Mouse (Mus musculus) MEL (cell line): ENCODE results near the gene Prr23a2.

Experiments used
- BHLHE40 ChIP-seq: IDR thresholded peaks from 2 replicates; pipeline ENCODE4 v1.6.1; 2012; ENCODE audit warnings: low read depth, mild to moderate bottlenecking, inconsistent platforms, low read length, improper control_type of control experiment, borderline replicate concordance
- CHD1 ChIP-seq: IDR thresholded peaks from 2 replicates; pipeline ENCODE4 v1.6.1; 2012; ENCODE audit warnings: low read depth, mild to moderate bottlenecking, inconsistent platforms, low read length, improper control_type of control experiment
- CTCF ChIP-seq, 3 experiments: IDR thresholded peaks in 2 of 3; conservative IDR thresholded peaks in 1 of 3; 2 replicates each; pipeline ENCODE4 v1.5.1; 2011 to 2012; ENCODE audit warnings: low read length in 3 of 3, low read depth in 2 of 3, mild to moderate bottlenecking in 2 of 3, improper control_type of control experiment in 1 of 3, inconsistent platforms in 1 of 3, mixed read lengths in 1 of 3, moderate library complexity in 1 of 3; ENCODE audit not compliant: control insufficient read depth in 1 of 3, insufficient read depth in 1 of 3, poor library complexity in 1 of 3, severe bottlenecking in 1 of 3
- ETS1 ChIP-seq: IDR thresholded peaks from 2 replicates; pipeline ENCODE4 v1.6.1; 2012; ENCODE audit warnings: low read depth, mild to moderate bottlenecking, inconsistent platforms, low read length, improper control_type of control experiment, moderate library complexity
- KAT2A ChIP-seq: conservative IDR thresholded peaks from 2 replicates; pipeline ENCODE4 v1.6.1; 2012; ENCODE audit warnings: low read depth, low read length, improper control_type of control experiment, inconsistent platforms
- MXI1 ChIP-seq: IDR thresholded peaks from 2 replicates; pipeline ENCODE4 v1.6.1; 2011; ENCODE audit warnings: mild to moderate bottlenecking, low read depth, low read length, improper control_type of control experiment
- NELFE ChIP-seq: IDR thresholded peaks from 2 replicates; pipeline ENCODE4 v1.6.1; 2011; ENCODE audit warnings: low read depth, low read length, improper control_type of control experiment
- POLR2A ChIP-seq, 2 experiments: IDR thresholded peaks; 2 replicates each; pipeline ENCODE4 v1.6.1; 2011 to 2012; ENCODE audit warnings: low read length in 2 of 2, mild to moderate bottlenecking in 2 of 2, control low read depth in 1 of 2, improper control_type of control experiment in 1 of 2, low read depth in 1 of 2, moderate library complexity in 1 of 2; ENCODE audit not compliant: control insufficient read depth in 1 of 2, insufficient read depth in 1 of 2, poor library complexity in 1 of 2
- RCOR1 ChIP-seq: IDR thresholded peaks from 2 replicates; pipeline ENCODE4 v1.6.1; 2012; ENCODE audit warnings: low read depth, mild to moderate bottlenecking, inconsistent platforms, low read length, improper control_type of control experiment
- SIN3A ChIP-seq: IDR thresholded peaks from 2 replicates; pipeline ENCODE4 v1.6.1; 2012; ENCODE audit warnings: low read length, improper control_type of control experiment, inconsistent platforms
- USF2 ChIP-seq, 2 experiments: IDR thresholded peaks; 2 replicates each; pipeline ENCODE4 v1.6.1; 2011 to 2012; ENCODE audit warnings: improper control_type of control experiment in 2 of 2, low read length in 2 of 2, borderline replicate concordance in 1 of 2, inconsistent platforms in 1 of 2, low read depth in 1 of 2, mild to moderate bottlenecking in 1 of 2; ENCODE audit not compliant: insufficient read depth in 1 of 2
- ZKSCAN1 ChIP-seq: IDR thresholded peaks from 2 replicates; pipeline ENCODE4 v1.6.1; 2012; ENCODE audit warnings: low read depth, mild to moderate bottlenecking, inconsistent platforms, low read length, improper control_type of control experiment, moderate library complexity
- ZMIZ1 ChIP-seq: IDR thresholded peaks from 2 replicates; pipeline ENCODE4 v1.6.1; 2012; ENCODE audit warnings: low read depth, mild to moderate bottlenecking, inconsistent platforms, low read length, improper control_type of control experiment, moderate library complexity
- ZNF384 ChIP-seq: IDR thresholded peaks from 2 replicates; pipeline ENCODE4 v1.6.1; 2012; ENCODE audit warnings: low read depth, mild to moderate bottlenecking, inconsistent platforms, low read length, improper control_type of control experiment

GRCm38 (mm10) chr9:98856210-98856609 lies at the start of gene Prr23a2:
- TF ChIP-seq NELFE (no peak), USF2 (IDR thresholded peaks at IDR 0.05; ENCODE audit: borderline replicate concordance in 1 of 2, insufficient read depth in 1 of 2, low read depth in 1 of 2, low read length in 2 of 2) (no peak), MXI1 (no peak), ZNF384 (no peak), KAT2A (no peak), RCOR1 (no peak), ZMIZ1 (no peak), CHD1 (no peak), ZKSCAN1 (no peak), BHLHE40 (no peak), CTCF (IDR thresholded peaks at IDR 0.05 in 2 of 3, conservative IDR thresholded peaks at IDR 0.05 in 1 of 3; ENCODE audit: control insufficient read depth in 1 of 3, insufficient read depth in 1 of 3, low read depth in 2 of 3, low read length in 3 of 3, poor library complexity in 1 of 3, severe bottlenecking in 1 of 3) (no peak), ETS1 (no peak), SIN3A (no peak), POLR2A (IDR thresholded peaks at IDR 0.05; ENCODE audit: control insufficient read depth in 1 of 2, insufficient read depth in 1 of 2, low read depth in 1 of 2, low read length in 2 of 2, poor library complexity in 1 of 2) (no peak)
